Mouse (Mus musculus): ENCODE measurements around the gene Coq10a. TPM values are rescaled to one million over a fixed set of nuclear protein-coding genes. Genes with fewer than 3 reads are reported as not detected.

Gene Coq10a
- 10 to 100 TPM; 15.7 to 16.2 TPM for total RNA-seq (2023)

GRCm38 (mm10) chr10:128368402-128369217 is at the start of gene Coq10a:
Gene Coq10a, minus strand, starts transcription at chr10:128368997.

GRCm38 (mm10) chr10:128411211-128412054 is 42.6 kb upstream of the Coq10a start, which contains the start of the genes Nabp2 and Rnf41:
Gene Nabp2, minus strand, starts transcription at chr10:128411492.
Gene Rnf41, plus strand, starts transcription at chr10:128411657.

GRCm38 (mm10) chr10:128401056-128401455 is 32.3 kb upstream of the Coq10a start, which contains the start of gene Slc39a5:
Gene Slc39a5, minus strand, starts transcription at chr10:128401229.

GRCm38 (mm10) chr10:128376455-128377211 is 7.8 kb upstream of the Coq10a start, which contains the start of gene Ankrd52:
Gene Ankrd52, plus strand, starts transcription at chr10:128377115.

GRCm38 (mm10) chr10:128337306-128338181 is 31.3 kb downstream of the Coq10a start, which contains the start of gene Cs:
Gene Cs, plus strand, starts transcription at chr10:128337734.

GRCm38 (mm10) chr10:128322141-128323108 is 46.4 kb downstream of the Coq10a start, which contains the start of gene Cnpy2:
Gene Cnpy2, plus strand, starts transcription at chr10:128322459.

Other genes with a start within 250 kb of the Coq10a start
- 10 to 100 TPM; 10.7 to 11.5 TPM for gene Rbms2, start 188.7 kb downstream of the Coq10a start, total RNA-seq (2023)
- gene Gls2, start 174.5 kb downstream of the Coq10a start, total RNA-seq (2023) = 1 to 10 TPM; 1.0 to 1.6 TPM
- 1 to 10 TPM; 4.2 to 6.3 TPM for gene Spryd4, start 157.2 kb downstream of the Coq10a start, total RNA-seq (2023)
- gene Mip, start 143.2 kb downstream of the Coq10a start, total RNA-seq (2023) = under 1 TPM in 1 of 2 experiments, not detected in 1; 0.15 TPM
- gene Timeless, start 136.9 kb downstream of the Coq10a start, total RNA-seq (2023) = 10 to 100 TPM; 29.4 to 41.0 TPM
- gene Apon, start 114.9 kb downstream of the Coq10a start, total RNA-seq (2023) = under 1 TPM in 1 of 2 experiments, not detected in 1; 0.46 TPM
- gene Apof, start 100.3 kb downstream of the Coq10a start, total RNA-seq (2023) = not detected
- gene Stat2, start 98.4 kb downstream of the Coq10a start, total RNA-seq (2023) = 10 to 100 TPM; 36.7 to 45.1 TPM
- gene Il23a, start 70.2 kb downstream of the Coq10a start, total RNA-seq (2023) = not detected
- 10 to 100 TPM; 30.3 to 33.9 TPM for gene Pan2, start 65.7 kb downstream of the Coq10a start, total RNA-seq (2023)
- gene Cnpy2, start 46.5 kb downstream of the Coq10a start, total RNA-seq (2023) = 10 to 100 TPM; 34.4 to 34.6 TPM
- gene Cs, start 31.3 kb downstream of the Coq10a start, total RNA-seq (2023) = 100 to 1,000 TPM; 101 to 107 TPM
- gene Ankrd52, start 8.1 kb upstream of the Coq10a start, total RNA-seq (2023) = 10 to 100 TPM; 39.9 to 40.3 TPM
- not detected for gene Slc39a5, start 32.2 kb upstream of the Coq10a start, total RNA-seq (2023)
- gene Nabp2, start 42.5 kb upstream of the Coq10a start, total RNA-seq (2023) = 10 to 100 TPM; 36.2 to 39.9 TPM
- gene Rnf41, start 42.7 kb upstream of the Coq10a start, total RNA-seq (2023) = 10 to 100 TPM; 34.9 to 38.0 TPM
- gene Smarcc2, start 90.3 kb upstream of the Coq10a start, total RNA-seq (2023) = 10 to 100 TPM; 94.8 to 95.9 TPM
- 1,000 to 10,000 TPM; 1,082 to 1,094 TPM for gene Myl6, start 125.1 kb upstream of the Coq10a start, total RNA-seq (2023)
- 1 to 10 TPM; 2.3 to 2.7 TPM for gene Myl6b, start 129.7 kb upstream of the Coq10a start, total RNA-seq (2023)
- 100 to 1,000 TPM; 141 to 160 TPM for gene Esyt1, start 156.9 kb upstream of the Coq10a start, total RNA-seq (2023)
- 10 to 100 TPM; 25.3 to 27.3 TPM for gene Zc3h10, start 178.8 kb upstream of the Coq10a start, total RNA-seq (2023)
- 1,000 to 10,000 TPM; 1,718 to 1,914 TPM for gene Rpl41, start 180.3 kb upstream of the Coq10a start, total RNA-seq (2023)
- gene Pa2g4, start 197.0 kb upstream of the Coq10a start, total RNA-seq (2023) = 10 to 100 TPM; 50.1 to 53.8 TPM
- gene Erbb3, start 220.7 kb upstream of the Coq10a start, total RNA-seq (2023) = 1 to 10 TPM in 1 of 2 experiments, under 1 TPM in 1; 0.85 to 1.1 TPM